Mouse (Mus musculus): ENCODE measurements around the gene Cisd3. TPM values are rescaled to one million over a fixed set of nuclear protein-coding genes. Genes with fewer than 3 reads are reported as not detected.
A peak's percentile ranks its signal among the peaks of the same experiment; 100 is the strongest.
"Not testable (repeated sequence)": the region's sequence is repeated elsewhere in the genome, so short reads cannot be mapped to it uniquely, and the experiment has no call there.

Gene Cisd3
- polyA plus RNA-seq, 1 experiment from 2014 or later, result 12.3 TPM

GRCm38 (mm10) chr11:97700746-97701580 is 15.3 kb downstream of the Cisd3 start:
- peak overlapping the region; percentile 59 for H3K4me3 ChIP-seq (replicated peaks)
- peaks cover 66% of the 10 kb centered on the region for H3K27me3 ChIP-seq
- peak overlapping the region; percentile 39; the same call in 1 of the 2 replicates for H3K9ac ChIP-seq
- no peaks in the 10 kb centered on the region for H3K9me3 ChIP-seq (replicated peaks)
- 18% methylated on average over 30 of the region's 30 CpGs for WGBS (ENCODE audit: insufficient replicate concordance)
- peaks cover 70% of the 10 kb centered on the region for H3K4me1 ChIP-seq (replicated peaks)
- peak overlapping the region; percentile 92 for H3K4me2 ChIP-seq
- H3K36me3 ChIP-seq (replicated peaks), result 0 out of 2 replicates have a peak, but pooled peaks cover 9% of the 10 kb centered on the region
- no peak for ATAC-seq (ENCODE audit: insufficient read depth)
- peak overlapping the region; percentile 64; the same call in 1 of the 2 replicates for H3K27ac ChIP-seq (replicated peaks)

- H3K4me2 ChIP-seq, result peak overlapping the region; percentile 92
- peaks cover 61% of the 10 kb centered on the region for H3K27me3 ChIP-seq
- no peak overlapping the region; the same call in 1 of the 2 replicates for H3K9ac ChIP-seq
- ATAC-seq (ENCODE audit: insufficient read depth), result no peak
- no peak overlapping the region for H3K27ac ChIP-seq (replicated peaks)
- 36% methylated on average over 15 of the region's 15 CpGs for WGBS (ENCODE audit: insufficient replicate concordance)
- H3K4me1 ChIP-seq (replicated peaks), result peaks cover 70% of the 10 kb centered on the region
- H3K36me3 ChIP-seq (replicated peaks), result peaks cover 17% of the 10 kb centered on the region
- H3K9me3 ChIP-seq (replicated peaks), result no peaks in the 10 kb centered on the region
- peak overlapping the region; percentile 91 for H3K4me3 ChIP-seq (replicated peaks)
Measured at GRCm38 (mm10) chr11:97701581-97702392, 16.2 kb downstream of the Cisd3 start.

- peaks cover 23% of the 10 kb centered on the region for H3K36me3 ChIP-seq (replicated peaks)
- peak overlapping the region; percentile 92 for H3K4me2 ChIP-seq
- peak overlapping the region; percentile 60 for H3K9ac ChIP-seq
- no peak for ATAC-seq (ENCODE audit: insufficient read depth)
- no peaks in the 10 kb centered on the region for H3K9me3 ChIP-seq (replicated peaks)
- under 1% methylated on average over 24 of the region's 24 CpGs for WGBS (ENCODE audit: insufficient replicate concordance)
- H3K4me1 ChIP-seq (replicated peaks), result peaks cover 69% of the 10 kb centered on the region
- H3K27me3 ChIP-seq, result peaks cover 55% of the 10 kb centered on the region
- peak overlapping the region; percentile 91 for H3K4me3 ChIP-seq (replicated peaks)
- H3K27ac ChIP-seq (replicated peaks), result peak overlapping the region; percentile 77
Measured at GRCm38 (mm10) chr11:97702393-97702745, 16.7 kb downstream of the Cisd3 start.

- peak; percentile 90 for ATAC-seq (ENCODE audit: insufficient read depth)
- Histone ChIP-seq H3K9ac (peak within 1 kb of the TSS; percentile 82), H3K9me3 (replicated peaks) (no peaks in the 10 kb centered on the region), H3K27ac (replicated peaks) (peak within 1 kb of the TSS; percentile 77), H3K4me3 (replicated peaks) (peak within 1 kb of the TSS; percentile 91), H3K4me1 (replicated peaks) (peaks cover 62% of the 10 kb centered on the region), H3K4me2 (peak within 1 kb of the TSS; percentile 92), H3K27me3 (peaks cover 46% of the 10 kb centered on the region), H3K36me3 (replicated peaks) (peaks cover 31% of the 10 kb centered on the region)
- WGBS (ENCODE audit: insufficient replicate concordance), result under 1% methylated on average over 35 of the region's 35 CpGs
Measured at GRCm38 (mm10) chr11:97703039-97703826, 17.6 kb downstream of the Cisd3 start, which contains the start of gene Psmb3. Psmb3 (plus strand) TSS chr11:97703399.

- not testable (repeated sequence) for H3K9ac ChIP-seq; H3K4me2 ChIP-seq; H3K27me3 ChIP-seq; ATAC-seq (ENCODE audit: insufficient read depth); H3K4me1 ChIP-seq (replicated peaks); H3K9me3 ChIP-seq (replicated peaks); H3K27ac ChIP-seq (replicated peaks); H3K4me3 ChIP-seq (replicated peaks)
- 59% methylated on average over 2 of the region's 2 CpGs for WGBS (ENCODE audit: insufficient replicate concordance)
- H3K36me3 ChIP-seq (replicated peaks), result peaks cover 79% of the 10 kb centered on the region
Measured at GRCm38 (mm10) chr11:97710067-97710466, 24.4 kb downstream of the Cisd3 start.

- 59% methylated on average over 13 of the region's 13 CpGs for WGBS (ENCODE audit: insufficient replicate concordance)
- ATAC-seq (ENCODE audit: insufficient read depth), result no peak
- peaks cover 69% of the 10 kb centered on the region for H3K36me3 ChIP-seq (replicated peaks)
Measured at GRCm38 (mm10) chr11:97711200-97711900, 25.7 kb downstream of the Cisd3 start.

GRCm38 (mm10) chr11:97712286-97712685 is 26.7 kb downstream of the Cisd3 start:
- peaks cover 60% of the 10 kb centered on the region for H3K36me3 ChIP-seq (replicated peaks)
- no peak overlapping the region for H3K9ac ChIP-seq
- no peaks in the 10 kb centered on the region for H3K9me3 ChIP-seq (replicated peaks)
- H3K4me3 ChIP-seq (replicated peaks), result no peak overlapping the region
- peaks cover 4% of the 10 kb centered on the region; the same call in 1 of the 2 replicates for H3K4me1 ChIP-seq (replicated peaks)
- 86% methylated on average over 15 of the region's 15 CpGs for WGBS (ENCODE audit: insufficient replicate concordance)
- no peak for ATAC-seq (ENCODE audit: insufficient read depth)
- H3K4me2 ChIP-seq, result no peak overlapping the region
- H3K27ac ChIP-seq (replicated peaks), result no peak overlapping the region
- H3K27me3 ChIP-seq, result no peaks in the 10 kb centered on the region

More at GRCm38 (mm10) chr11:97711200-97711900, 25.7 kb downstream of the Cisd3 start:
- peaks cover 4% of the 10 kb centered on the region; the same call in 1 of the 2 replicates for H3K4me1 ChIP-seq (replicated peaks)
- no peaks in the 10 kb centered on the region for H3K27me3 ChIP-seq
- no peak overlapping the region for H3K27ac ChIP-seq (replicated peaks)
- H3K9me3 ChIP-seq (replicated peaks), result no peaks in the 10 kb centered on the region
- no peak overlapping the region for H3K4me2 ChIP-seq
- H3K9ac ChIP-seq, result no peak overlapping the region
- no peak overlapping the region for H3K4me3 ChIP-seq (replicated peaks)

GRCm38 (mm10) chr11:97713896-97714295 is 28.3 kb downstream of the Cisd3 start:
- Histone ChIP-seq H3K27me3 (no peaks in the 10 kb centered on the region), H3K36me3 (replicated peaks) (peaks cover 44% of the 10 kb centered on the region), H3K4me1 (replicated peaks) (peaks cover 4% of the 10 kb centered on the region), H3K9me3 (replicated peaks) (no peaks in the 10 kb centered on the region), H3K4me2 (no peak overlapping the region), H3K9ac (no peak overlapping the region), H3K27ac (replicated peaks) (no peak overlapping the region), H3K4me3 (replicated peaks) (no peak overlapping the region)
- ATAC-seq (ENCODE audit: insufficient read depth), result no peak
- 77% methylated on average over 8 of the region's 8 CpGs for WGBS (ENCODE audit: insufficient replicate concordance)

GRCm38 (mm10) chr11:97714356-97714755 is 28.7 kb downstream of the Cisd3 start:
- H3K4me1 ChIP-seq (replicated peaks), result peaks cover 8% of the 10 kb centered on the region
- H3K9ac ChIP-seq, result no peak overlapping the region
- no peaks in the 10 kb centered on the region for H3K27me3 ChIP-seq
- 88% methylated on average over 3 of the region's 3 CpGs for WGBS (ENCODE audit: insufficient replicate concordance)
- H3K4me3 ChIP-seq (replicated peaks), result no peak overlapping the region
- no peak for ATAC-seq (ENCODE audit: insufficient read depth)
- H3K36me3 ChIP-seq (replicated peaks), result peaks cover 43% of the 10 kb centered on the region
- H3K9me3 ChIP-seq (replicated peaks), result no peaks in the 10 kb centered on the region
- no peak overlapping the region for H3K27ac ChIP-seq (replicated peaks)
- no peak overlapping the region for H3K4me2 ChIP-seq

All from liver, embryonic 15.5 days (tissue).